12 mouse cellular contexts compared by ENCODE assay signal in the genomic region with DNA sequence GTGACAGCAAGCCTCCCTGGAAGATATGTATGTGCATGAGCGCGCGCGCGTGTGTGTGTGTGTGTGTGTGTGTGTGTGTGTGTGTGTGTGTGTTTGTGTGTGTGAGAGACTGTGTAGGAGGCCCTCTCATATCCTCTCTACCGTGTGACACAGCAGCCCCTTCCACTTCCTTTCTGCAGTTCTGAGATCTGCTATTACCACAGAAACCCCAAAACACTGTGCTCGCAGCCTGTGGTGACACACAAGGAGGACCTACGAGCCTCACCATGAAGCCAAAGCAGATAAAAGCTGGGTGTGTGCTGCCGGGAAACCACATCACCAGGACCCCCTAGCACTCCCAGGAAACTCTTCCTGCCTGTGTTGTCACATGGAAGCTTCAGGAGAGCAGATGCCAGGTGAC. TPM values are rescaled to one million over a fixed set of nuclear protein-coding genes. Genes with fewer than 3 reads are reported as not detected.
DNase-seq lines count a peak whose midpoint lies in the region; ATAC-seq lines count a peak whose summit lies in the region.
"Had no signal": no experiment of that assay in that cellular context is flagged by ENCODE, and none has a peak within 500 bp of the region (broad histone marks: within the 10 kb centered on the region; RNA-seq: fewer than 3 reads in every experiment).

No protein-coding gene starts in this region.

- H3K4me3 ChIP-seq in intestine, embryonic 15.5 days (replicated peaks): no peak overlapping the region
- H3K4me3 ChIP-seq: embryonic facial prominence, embryonic 13.5 days; limb, embryonic 10.5 days had no signal

- no peak for ATAC-seq in intestine, embryonic 15.5 days

- H3K4me1 ChIP-seq in intestine, embryonic 15.5 days (replicated peaks): no peaks in the 10 kb centered on the region
- H3K4me1 ChIP-seq: embryonic facial prominence, embryonic 13.5 days; limb, embryonic 10.5 days had no signal

- H3K4me2 ChIP-seq in intestine, embryonic 15.5 days (replicated peaks): no peak overlapping the region
- H3K4me2 ChIP-seq: embryonic facial prominence, embryonic 13.5 days; heart, embryonic 11.5 days had no signal

- no peak overlapping the region for H3K9ac ChIP-seq in intestine, embryonic 15.5 days
- H3K9ac ChIP-seq: embryonic facial prominence, embryonic 13.5 days had no signal

- H3K27me3 ChIP-seq in intestine, embryonic 15.5 days (replicated peaks): no peaks in the 10 kb centered on the region
- H3K27me3 ChIP-seq: embryonic facial prominence, embryonic 13.5 days had no signal

- no peaks in the 10 kb centered on the region for H3K36me3 ChIP-seq in intestine, embryonic 15.5 days
- H3K36me3 ChIP-seq: embryonic facial prominence, embryonic 13.5 days; limb, embryonic 10.5 days had no signal

- DNase-seq in lung, postnatal 36 days: peak; percentile 18
- DNase-seq in lung, adult 18-20 months: no peak
- DNase-seq in induced T-regulatory cell, adult 2 months (ENCODE audit: low read depth): peak; percentile 84
- DNase-seq in natural killer cell, adult 2 months (ENCODE audit: low spot score in 2 of 2): peak; percentile 70 to 77
- DNase-seq in right cerebral cortex, adult 2 months (ENCODE audit: low spot score in 2 of 2): no peak
- no peak for DNase-seq in cerebellum, adult 11 months
- no peak for DNase-seq in left cerebral cortex, adult 8-10 months (ENCODE audit: low spot score in 2 of 2)
- DNase-seq: lung, postnatal 4 days had no signal

- WGBS in intestine, embryonic 15.5 days: 88% methylated on average over 9 of the region's 9 CpGs

- no peaks in the 10 kb centered on the region for H3K9me3 ChIP-seq in intestine, embryonic 15.5 days
- H3K9me3 ChIP-seq: embryonic facial prominence, embryonic 13.5 days; limb, embryonic 10.5 days had no signal

- H3K27ac ChIP-seq in intestine, embryonic 15.5 days: no peak overlapping the region
- H3K27ac ChIP-seq: embryonic facial prominence, embryonic 13.5 days; limb, embryonic 10.5 days had no signal

RNA-seq across cellular contexts. Expression of a gene that starts 28.1 kb away (rescaled TPM):
- polyA plus RNA-seq in intestine, embryonic 15.5 days (2015; fragmentation: Nextera tagmentation; extraction: Ambion mirVana): 10.4 and 12.1 TPM in 2 replicates
- total RNA-seq in left cerebral cortex, adult 8-10 months (2022): 10 to 100 TPM; 10.6 to 13.7 (median 11.5) TPM

RNA-seq across cellular contexts. Expression of a gene that starts 30.5 kb away (rescaled TPM):
- polyA plus RNA-seq in intestine, embryonic 15.5 days (2015; fragmentation: Nextera tagmentation; extraction: Ambion mirVana): 14.7 and 16.7 TPM in 2 replicates
- total RNA-seq in left cerebral cortex, adult 8-10 months (2022): 1 to 10 TPM; 3.2 to 5.2 (median 3.5) TPM

Comparison
In these comparisons a context has a peak if more than half of its experiments do, and no peak if none do; other contexts are left out.
1. DNase-seq: peak in lung, postnatal 36 days (single experiment), induced T-regulatory cell, adult 2 months (single experiment) and natural killer cell, adult 2 months (2 of 2); none in lung, adult 18-20 months (0 of 2), right cerebral cortex, adult 2 months (0 of 2), cerebellum, adult 11 months (single experiment) and left cerebral cortex, adult 8-10 months (0 of 2).